In genomic region chr4:12663176-12663575, GRCm38 (mm10) we compare ENCODE assay signal across 31 mouse cellular contexts.
DNase-seq lines count a peak whose midpoint lies in the region; ATAC-seq and TF ChIP-seq lines count a peak whose summit lies in the region.
"Had no signal": no experiment of that assay in that cellular context is flagged by ENCODE, and none has a peak within 500 bp of the region (broad histone marks: within the 10 kb centered on the region; RNA-seq: fewer than 3 reads in every experiment).

No protein-coding gene starts in this region.

- no peak overlapping the region for H3K27ac ChIP-seq in forebrain, embryonic 14.5 days (ENCODE audit: low read depth, low read length)
- no peak overlapping the region for H3K27ac ChIP-seq in forebrain, embryonic 11.5 days (ENCODE audit: low read depth, low read length)
- H3K27ac ChIP-seq in hindbrain, embryonic 13.5 days = peak overlapping the region; percentile 64
- H3K27ac ChIP-seq in hindbrain, embryonic 14.5 days = no peak overlapping the region
- no peak overlapping the region for H3K27ac ChIP-seq in ES-E14 (ENCODE audit: insufficient read depth, low read depth, low read length, poor library complexity, severe bottlenecking)
- no peak overlapping the region for H3K27ac ChIP-seq in thymus, adult 2 months (ENCODE audit: control insufficient read depth, insufficient read depth, low read length)
- H3K27ac ChIP-seq: embryonic facial prominence, embryonic 10.5 days; embryonic facial prominence, embryonic 13.5 days; heart, embryonic 15.5 days; intestine, embryonic 15.5 days; kidney, embryonic 15.5 days had no signal

- 0% methylated on average over 2 of the region's 2 CpGs for WGBS in forebrain, embryonic 14.5 days
- WGBS in forebrain, embryonic 11.5 days = 16% methylated on average over 2 of the region's 2 CpGs
- 8% methylated on average over 2 of the region's 2 CpGs for WGBS in hindbrain, embryonic 13.5 days
- WGBS in hindbrain, embryonic 14.5 days = 6% methylated on average over 2 of the region's 2 CpGs
- WGBS in thymus, adult 2 months = 76% methylated on average over 2 of the region's 2 CpGs

- no peak for TF ChIP-seq POLR2A in thymus, adult 2 months (IDR thresholded peaks at IDR 0.05; ENCODE audit: control insufficient read depth, extremely low read depth, insufficient read depth, low read length, poor library complexity)

- 0 out of 2 replicates have a peak, but pooled peaks have one; percentile 34 for ATAC-seq in forebrain, embryonic 14.5 days
- ATAC-seq in forebrain, embryonic 11.5 days (replicated peaks; ENCODE audit: low FRiP score) = no peak
- ATAC-seq in hindbrain, embryonic 13.5 days (ENCODE audit: low FRiP score) = no peak
- no peak for ATAC-seq in hindbrain, embryonic 14.5 days (ENCODE audit: low FRiP score)
- ATAC-seq: hindbrain, embryonic 16.5 days; intestine, embryonic 15.5 days had no signal

- H3K4me1 ChIP-seq in forebrain, embryonic 14.5 days (ENCODE audit: control insufficient read depth, insufficient read depth, low read length) = 0 out of 2 replicates have a peak, but pooled peaks cover 2% of the 10 kb centered on the region
- H3K4me1 ChIP-seq in forebrain, embryonic 11.5 days (replicated peaks; ENCODE audit: control insufficient read depth, insufficient read depth, low read length) = no peaks in the 10 kb centered on the region; the same call in 1 of the 2 replicates
- H3K4me1 ChIP-seq in hindbrain, embryonic 13.5 days (replicated peaks) = peaks cover 4% of the 10 kb centered on the region
- H3K4me1 ChIP-seq in hindbrain, embryonic 14.5 days (replicated peaks; ENCODE audit: control insufficient read depth, insufficient read depth, low read length) = peaks cover 5% of the 10 kb centered on the region
- peaks cover 0 to 7% of the 10 kb centered on the region in 2 experiments; a peak in 2 of 4 replicates for H3K4me1 ChIP-seq in ES-E14 (ENCODE audit: control insufficient read depth in 2 of 2, insufficient read depth in 2 of 2, low read length in 2 of 2, poor library complexity in 1 of 2)
- H3K4me1 ChIP-seq in thymus, adult 2 months (replicated peaks; ENCODE audit: control insufficient read depth, insufficient read depth, low read length) = no peaks in the 10 kb centered on the region
- H3K4me1 ChIP-seq: heart, embryonic 12.5 days; heart, embryonic 15.5 days; intestine, embryonic 15.5 days; kidney, embryonic 15.5 days had no signal

- no peak overlapping the region for H3K9ac ChIP-seq in forebrain, embryonic 14.5 days (ENCODE audit: low read length)
- H3K9ac ChIP-seq in forebrain, embryonic 11.5 days (ENCODE audit: low read length) = no peak overlapping the region
- H3K9ac ChIP-seq in hindbrain, embryonic 13.5 days = no peak overlapping the region
- no peak overlapping the region for H3K9ac ChIP-seq in hindbrain, embryonic 14.5 days
- no peak overlapping the region for H3K9ac ChIP-seq in ES-E14 (ENCODE audit: insufficient read depth, low read depth, low read length, poor library complexity, severe bottlenecking)
- H3K9ac ChIP-seq: embryonic facial prominence, embryonic 13.5 days; heart, embryonic 12.5 days; heart, embryonic 15.5 days; intestine, embryonic 15.5 days; kidney, embryonic 15.5 days had no signal

- in situ Hi-C loops in ES-E14 (cut with MboI; ENCODE audit: low sequenced_read_pairs in 2 of 2, unreplicated experiment in 2 of 2) = no loop called here

- no peaks in the 10 kb centered on the region for H3K36me3 ChIP-seq in forebrain, embryonic 14.5 days (ENCODE audit: control insufficient read depth, insufficient read depth, low read length)
- H3K36me3 ChIP-seq in forebrain, embryonic 11.5 days (ENCODE audit: control insufficient read depth, insufficient read depth, low read length) = no peaks in the 10 kb centered on the region
- no peaks in the 10 kb centered on the region for H3K36me3 ChIP-seq in hindbrain, embryonic 13.5 days
- no peaks in the 10 kb centered on the region for H3K36me3 ChIP-seq in hindbrain, embryonic 14.5 days (replicated peaks; ENCODE audit: control insufficient read depth, insufficient read depth)
- H3K36me3 ChIP-seq in ES-E14 (ENCODE audit: control insufficient read depth, insufficient read depth, low read length, poor library complexity, severe bottlenecking) = no peaks in the 10 kb centered on the region
- no peaks in the 10 kb centered on the region for H3K36me3 ChIP-seq in thymus, adult 2 months (ENCODE audit: control insufficient read depth, insufficient read depth, low read length)
- H3K36me3 ChIP-seq: embryonic facial prominence, embryonic 10.5 days; embryonic facial prominence, embryonic 13.5 days; heart, embryonic 12.5 days; heart, embryonic 15.5 days; intestine, embryonic 15.5 days; kidney, embryonic 15.5 days had no signal

- peak; percentile 33 for DNase-seq in forebrain, embryonic 14.5 days (ENCODE audit: low spot score)
- no peak for DNase-seq in forebrain, embryonic 11.5 days (ENCODE audit: low spot score)
- DNase-seq in hindbrain, embryonic 14.5 days (ENCODE audit: low spot score) = no peak
- DNase-seq in ES-E14 (ENCODE audit: low read depth, low spot score) (peak; percentile 37), ZHBTc4 (ENCODE audit: low read depth, low spot score) (peak; percentile 63)
- DNase-seq in thymus, adult 2 months = no peak
- DNase-seq in spleen, postnatal 4 days (ENCODE audit: low spot score in 2 of 2) = no peak
- DNase-seq: adrenal gland, postnatal 10 days; adrenal gland, postnatal 36 days; B cell, adult 2 months; cerebellum, adult 11 months; cerebellum, adult 2 months; cerebellum, adult 9-11 months; cerebellum, postnatal 25 days; embryo, embryonic 11 days; gastrocnemius, postnatal 25 days; heart, adult 18-20 months; heart, postnatal 10 days; heart, postnatal 36 days; kidney, adult 11 months; kidney, adult 8-10 months had no signal

- H3K27me3 ChIP-seq in forebrain, embryonic 14.5 days (replicated peaks; ENCODE audit: control insufficient read depth, insufficient read depth, low read length) = no peaks in the 10 kb centered on the region
- no peaks in the 10 kb centered on the region for H3K27me3 ChIP-seq in forebrain, embryonic 11.5 days (ENCODE audit: control insufficient read depth, insufficient read depth, low read length)
- no peaks in the 10 kb centered on the region for H3K27me3 ChIP-seq in hindbrain, embryonic 13.5 days
- H3K27me3 ChIP-seq in hindbrain, embryonic 14.5 days (ENCODE audit: control insufficient read depth, insufficient read depth, low read length) = no peaks in the 10 kb centered on the region
- H3K27me3 ChIP-seq in thymus, adult 2 months (ENCODE audit: control insufficient read depth, insufficient read depth, low read length) = no peaks in the 10 kb centered on the region
- H3K27me3 ChIP-seq: CH12.LX; embryonic facial prominence, embryonic 13.5 days; heart, embryonic 12.5 days; heart, embryonic 15.5 days; intestine, embryonic 15.5 days; kidney, embryonic 15.5 days had no signal

- no peak for TF ChIP-seq CTCF in thymus, adult 2 months (IDR thresholded peaks at IDR 0.05; ENCODE audit: borderline replicate concordance, control insufficient read depth, extremely low read depth, insufficient read depth, low read length, poor library complexity)

- no peak overlapping the region for H3K4me3 ChIP-seq in forebrain, embryonic 14.5 days (ENCODE audit: low read depth, low read length)
- H3K4me3 ChIP-seq in forebrain, embryonic 11.5 days (ENCODE audit: low read depth, low read length) = no peak overlapping the region
- H3K4me3 ChIP-seq in hindbrain, embryonic 13.5 days = no peak overlapping the region
- H3K4me3 ChIP-seq in hindbrain, embryonic 14.5 days (replicated peaks; ENCODE audit: low read length) = no peak overlapping the region
- no peak overlapping the region for H3K4me3 ChIP-seq in ES-E14 (ENCODE audit: insufficient read depth in 1 of 2, low read depth in 1 of 2, low read length in 2 of 2, poor library complexity in 1 of 2, severe bottlenecking in 1 of 2)
- H3K4me3 ChIP-seq in thymus, adult 2 months (ENCODE audit: control insufficient read depth, insufficient read depth, low read length) = no peak overlapping the region
- H3K4me3 ChIP-seq: embryonic facial prominence, embryonic 10.5 days; embryonic facial prominence, embryonic 13.5 days; erythroblast, embryonic 14.5 days; heart, embryonic 12.5 days; heart, embryonic 15.5 days; intestine, embryonic 15.5 days; kidney, embryonic 15.5 days had no signal

- no peaks in the 10 kb centered on the region for H3K9me3 ChIP-seq in forebrain, embryonic 14.5 days (replicated peaks; ENCODE audit: control insufficient read depth, low read length)
- H3K9me3 ChIP-seq in forebrain, embryonic 11.5 days (ENCODE audit: control insufficient read depth, low read length) = no peaks in the 10 kb centered on the region
- H3K9me3 ChIP-seq in hindbrain, embryonic 13.5 days = no peaks in the 10 kb centered on the region
- H3K9me3 ChIP-seq in hindbrain, embryonic 14.5 days (ENCODE audit: control insufficient read depth, low read length) = no peaks in the 10 kb centered on the region
- no peaks in the 10 kb centered on the region for H3K9me3 ChIP-seq in ES-E14 (ENCODE audit: control insufficient read depth, insufficient read depth, low read depth, low read length)
- H3K9me3 ChIP-seq: embryonic facial prominence, embryonic 10.5 days; embryonic facial prominence, embryonic 13.5 days; heart, embryonic 12.5 days; heart, embryonic 15.5 days; intestine, embryonic 15.5 days; kidney, embryonic 15.5 days had no signal

- H3K4me2 ChIP-seq in forebrain, embryonic 14.5 days (ENCODE audit: low read length) = no peak overlapping the region
- H3K4me2 ChIP-seq in forebrain, embryonic 11.5 days (ENCODE audit: low read depth, low read length, severe bottlenecking) = no peak overlapping the region
- H3K4me2 ChIP-seq in hindbrain, embryonic 13.5 days = no peak overlapping the region
- no peak overlapping the region for H3K4me2 ChIP-seq in hindbrain, embryonic 14.5 days (replicated peaks)
- H3K4me2 ChIP-seq: embryonic facial prominence, embryonic 13.5 days; heart, embryonic 12.5 days; heart, embryonic 15.5 days; intestine, embryonic 15.5 days; kidney, embryonic 15.5 days had no signal

TF ChIP-seq in ES-E14, 5 proteins besides CTCF, POLR2A, EP300 and RAD21:
- peak; percentile 63; the same call in 1 of the 2 replicates for TF ChIP-seq CHD2 (IDR thresholded peaks at IDR 0.05; ENCODE audit: low read depth, low read length)
- no peak for TF ChIP-seq MAFK (IDR thresholded peaks at IDR 0.05; ENCODE audit: insufficient read depth, low read depth, low read length)

Comparison
In these comparisons a context has a peak if more than half of its experiments do, and no peak if none do; other contexts are left out.
1. DNase-seq: peak in forebrain, embryonic 14.5 days (single experiment), ES-E14 (single experiment) and ZHBTc4 (single experiment); none in forebrain, embryonic 11.5 days (single experiment), hindbrain, embryonic 14.5 days (single experiment), thymus, adult 2 months (single experiment) and spleen, postnatal 4 days (0 of 2).